Mouse (Mus musculus) liver, postnatal 0 days (tissue): ENCODE data around the gene Slc38a8.

Experiments
- CTCF ChIP-seq: sonication (generic); IDR thresholded peaks from 2 replicates; pipeline ENCODE4 v1.5.1; 2016; ENCODE audit warnings: antibody characterized with exemption, low read depth
- EP300 ChIP-seq: IDR thresholded peaks from 2 replicates; pipeline ENCODE4 v1.6.1; 2016; ENCODE audit warnings: antibody characterized with exemption, low read depth, mild to moderate bottlenecking

DNA sequence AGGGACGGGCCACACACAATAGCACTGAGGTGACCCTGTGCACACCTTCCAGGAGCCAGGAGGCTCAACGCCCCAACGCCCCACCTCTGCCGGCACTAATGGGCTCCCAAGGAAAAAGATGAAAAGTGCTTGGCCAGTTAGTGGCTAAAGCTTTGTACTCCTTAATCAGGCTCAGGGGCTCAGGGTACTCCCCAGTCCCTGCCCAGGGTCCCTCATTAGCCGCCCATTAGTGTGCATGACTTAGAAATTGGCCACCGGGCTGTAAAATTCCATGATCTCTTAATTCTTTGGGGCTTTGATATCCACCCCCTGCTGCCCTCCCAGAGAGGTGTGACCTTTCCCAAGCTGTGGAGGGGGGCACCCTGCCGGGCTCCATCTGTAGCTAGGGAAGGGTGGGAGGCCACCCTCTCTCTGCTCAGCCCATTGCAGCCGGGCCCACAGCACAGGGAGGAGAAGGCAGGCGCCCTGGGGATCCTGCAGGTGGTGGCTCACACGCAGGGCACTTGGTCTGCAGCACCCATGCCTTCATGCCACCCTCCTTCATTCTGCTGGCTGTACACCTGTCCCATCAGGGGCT is 1.8 kb upstream of the Slc38a8 start:
- TF ChIP-seq CTCF = no peak
- no peak for TF ChIP-seq EP300
